Mouse (Mus musculus) G1E (cell line): ENCODE data around the gene Myh14. TPM values are rescaled to one million over a fixed set of nuclear protein-coding genes. Genes with fewer than 3 reads are reported as not detected.

Source experiments
- ATAC-seq: 2 replicates; pipeline ENCODE4 v1.8.0; 2016; ENCODE audit warnings: mild to moderate bottlenecking; ENCODE audit not compliant: insufficient number of reproducible peaks, poor library complexity, low FRiP score, severe bottlenecking; ENCODE audit errors: extremely low read depth
- DNase-seq: peaks from one replicate; pipeline ENCODE4 v3.0.0; 2012; ENCODE audit warnings: low spot score
- H3K27me3 ChIP-seq: 2 replicates; pipeline ENCODE4 v1.6.1; 2012; ENCODE audit warnings: mild to moderate bottlenecking, low read length, inconsistent platforms; ENCODE audit not compliant: insufficient read depth
- H3K36me3 ChIP-seq: replicated peaks from 2 replicates; pipeline ENCODE3; 2012; ENCODE audit warnings: mild to moderate bottlenecking, inconsistent platforms
- H3K4me1 ChIP-seq: 2 replicates; pipeline ENCODE4 v1.6.1; 2012; ENCODE audit warnings: low read depth, low read length, inconsistent platforms, mixed read lengths; ENCODE audit not compliant: insufficient read depth
- H3K4me3 ChIP-seq: 2 replicates; pipeline ENCODE4 v1.5.1; 2012; ENCODE audit warnings: low read depth, mild to moderate bottlenecking, inconsistent platforms, low read length, moderate library complexity, mixed read lengths
- H3K9me3 ChIP-seq: replicated peaks from 2 replicates; pipeline ENCODE4 v1.6.1; 2012; ENCODE audit warnings: inconsistent platforms
- CTCF ChIP-seq: IDR thresholded peaks from 2 replicates; pipeline ENCODE4 v1.5.1; 2012; ENCODE audit warnings: low read depth, low read length, inconsistent platforms, mixed read lengths
- GATA1 ChIP-seq: IDR thresholded peaks from 2 replicates; pipeline ENCODE4 v1.6.1; 2012; ENCODE audit warnings: borderline replicate concordance, low read length, inconsistent platforms, mixed read lengths
- GATA2 ChIP-seq: IDR thresholded peaks from 2 replicates; pipeline ENCODE4 v1.6.1; 2012; ENCODE audit warnings: low read depth, low read length, inconsistent platforms, borderline replicate concordance
- POLR2AphosphoS5 ChIP-seq: IDR thresholded peaks from 2 replicates; pipeline ENCODE4 v1.6.1; 2012; ENCODE audit warnings: low read depth, low read length, inconsistent platforms; ENCODE audit not compliant: insufficient replicate concordance
- TAL1 ChIP-seq: conservative IDR thresholded peaks from 2 replicates; pipeline ENCODE4 v1.6.1; 2012; ENCODE audit warnings: low read depth, low read length, inconsistent platforms, mixed read lengths
- polyA plus RNA-seq: library from polyadenylated mRNA; stranded (reverse); fragments of >175 nt; gene quantifications from 2 replicates; pipeline ENCODE4 v1.2.3, GENCODE M21; 2012
- total RNA-seq, 2 experiments: library from RNA; stranded (forward) in 1 of 2; stranded (reverse) in 1 of 2; fragments of 200-1000 nt in 1 of 2; fragments of >200 nt in 1 of 2; fragmentation: Nextera tagmentation in 1 of 2; gene quantifications; 2 replicates each; pipeline ENCODE4 v1.2.3; 2014 to 2017

Myh14 gene
- total and polyA plus RNA-seq, 3 experiments = not detected

DNA sequence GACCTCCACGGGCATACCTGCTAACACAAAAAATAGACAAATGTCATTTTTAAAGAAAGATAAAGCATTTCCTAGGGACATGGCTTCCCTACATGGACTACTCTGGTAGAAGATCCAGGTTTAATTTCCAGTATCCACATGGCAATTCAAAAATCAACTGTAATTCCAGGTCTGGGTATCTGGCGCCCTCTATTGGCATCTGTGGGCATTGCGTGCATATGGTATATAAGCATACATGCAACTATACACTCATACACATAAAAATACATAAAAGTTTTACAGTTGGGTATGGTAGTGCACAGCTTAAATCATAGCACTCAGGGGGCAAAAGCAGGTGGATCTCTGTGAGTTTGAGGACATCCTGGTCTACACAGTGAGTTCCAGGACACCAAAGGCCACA, 33.7 kb upstream of the Myh14 start:
- ATAC-seq = no peak
- TF ChIP-seq CTCF = peak; percentile 47; the same call in 1 of the 2 replicates
- no peak for TF ChIP-seq GATA2

GRCm38 (mm10) chr7:44702985-44703384, 32.3 kb upstream of the Myh14 start:
- Histone ChIP-seq H3K4me1 (peaks cover 14% of the 10 kb centered on the region), H3K27me3 (0 out of 2 replicates have a peak, but pooled peaks cover 3% of the 10 kb centered on the region), H3K9me3 (no peaks in the 10 kb centered on the region), H3K4me3 (no peak overlapping the region), H3K36me3 (no peaks in the 10 kb centered on the region)
- TF ChIP-seq TAL1 (no peak), GATA1 (no peak), POLR2AphosphoS5 (no peak), CTCF (no peak), GATA2 (no peak)
- ATAC-seq (no peak), DNase-seq (no peak)

More for the DNA sequence above, 33.7 kb upstream of the Myh14 start:
- Histone ChIP-seq H3K4me3 (no peak overlapping the region), H3K27me3 (peaks cover 3% of the 10 kb centered on the region; the same call in 1 of the 2 replicates), H3K9me3 (no peaks in the 10 kb centered on the region), H3K4me1 (peaks cover 5% of the 10 kb centered on the region), H3K36me3 (no peaks in the 10 kb centered on the region)
- DNase-seq = no peak

- H3K4me3 ChIP-seq = no peak overlapping the region
- peaks cover 24% of the 10 kb centered on the region for H3K4me1 ChIP-seq
- peak; percentile 54 for TF ChIP-seq CTCF
- no peak for TF ChIP-seq GATA2
- peaks cover 6% of the 10 kb centered on the region; the same call in 1 of the 2 replicates for H3K27me3 ChIP-seq
- DNase-seq (no peak), ATAC-seq (no peak)
- no peaks in the 10 kb centered on the region for H3K9me3 ChIP-seq
- no peaks in the 10 kb centered on the region for H3K36me3 ChIP-seq
These were observed 31.3 kb upstream of the Myh14 start for GRCm38 (mm10) chr7:44701921-44702320.

DNA sequence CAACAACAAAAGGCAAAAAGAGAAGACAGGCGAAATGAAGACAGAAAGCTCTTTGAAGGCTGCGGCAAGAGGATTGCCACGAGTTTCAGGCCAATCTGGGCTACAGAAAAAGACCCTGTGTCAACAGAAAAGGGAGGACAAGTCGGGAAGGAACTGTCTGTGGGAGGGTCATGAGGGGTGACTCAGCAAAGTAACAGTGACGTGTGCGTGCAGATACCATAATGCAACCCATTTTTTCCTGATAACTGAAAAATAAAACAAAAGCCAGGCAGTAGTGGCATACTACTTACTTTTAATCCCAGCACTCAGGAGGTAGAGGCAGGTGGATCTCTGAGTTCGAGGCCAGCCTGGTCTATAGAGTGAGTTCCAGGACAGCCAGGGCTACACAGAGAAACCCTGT, 27.3 kb upstream of the Myh14 start:
- Histone ChIP-seq H3K4me1 (peaks cover 30% of the 10 kb centered on the region), H3K36me3 (no peaks in the 10 kb centered on the region), H3K4me3 (no peak overlapping the region), H3K9me3 (no peaks in the 10 kb centered on the region), H3K27me3 (peaks cover 6% of the 10 kb centered on the region; the same call in 1 of the 2 replicates)
- no peak for ATAC-seq
- peak; percentile 42 for DNase-seq
- TF ChIP-seq TAL1 = no peak

DNA sequence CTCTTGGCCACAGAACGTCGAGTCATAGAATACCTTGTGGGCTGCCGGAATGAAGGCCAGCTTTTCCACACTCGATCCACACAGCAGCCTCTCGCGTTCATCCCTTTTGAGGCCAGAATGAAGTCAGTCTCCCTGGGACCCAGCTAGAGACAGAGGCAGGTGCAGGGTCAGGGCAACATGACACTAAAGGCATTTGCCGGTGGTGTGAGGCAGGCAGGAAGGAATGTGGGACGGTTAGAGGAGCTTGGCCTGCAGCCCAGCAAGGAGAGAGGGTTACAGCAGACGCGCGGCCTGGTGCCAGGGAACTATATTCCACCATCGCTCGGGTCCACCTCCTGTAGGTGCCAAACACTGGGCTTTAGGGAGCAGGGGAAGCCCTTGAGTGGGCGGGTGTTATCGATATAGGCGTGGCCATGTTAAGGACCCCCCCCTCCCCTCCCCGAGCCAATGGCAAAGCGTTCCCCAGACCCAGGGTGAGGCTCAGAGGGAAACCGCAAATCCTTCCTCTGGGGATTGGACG, 26.6 kb upstream of the Myh14 start:
- DNase-seq = no peak
- H3K27me3 ChIP-seq = peaks cover 8% of the 10 kb centered on the region
- ATAC-seq = no peak
- H3K4me1 ChIP-seq = peaks cover 30% of the 10 kb centered on the region
- no peaks in the 10 kb centered on the region for H3K9me3 ChIP-seq
- H3K36me3 ChIP-seq = no peaks in the 10 kb centered on the region
- TF ChIP-seq GATA1 (no peak), CTCF (no peak), POLR2AphosphoS5 (no peak), GATA2 (no peak), TAL1 (no peak)
- no peak overlapping the region for H3K4me3 ChIP-seq

DNA sequence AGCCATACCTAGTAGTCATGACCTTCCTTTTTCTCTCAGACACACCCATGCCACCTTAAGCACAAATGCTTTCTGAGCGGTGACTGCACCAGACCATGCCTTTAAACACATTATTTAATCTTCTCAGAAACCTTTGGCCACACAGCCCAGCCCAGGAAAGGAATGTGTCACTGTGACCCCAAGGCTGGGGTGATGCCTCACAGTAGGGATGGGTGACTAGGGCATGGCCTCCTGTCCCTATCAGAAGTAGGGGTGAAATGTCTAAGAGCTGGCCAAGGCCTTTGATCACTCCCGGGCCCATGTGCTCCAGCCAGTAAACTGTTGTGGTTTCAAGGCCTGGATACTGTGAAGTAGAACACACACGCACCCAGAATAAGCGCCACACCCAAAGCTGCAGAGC, 24.6 kb upstream of the Myh14 start:
- TF ChIP-seq TAL1 (no peak), POLR2AphosphoS5 (no peak), GATA2 (no peak), CTCF (no peak), GATA1 (no peak)
- Histone ChIP-seq H3K36me3 (no peaks in the 10 kb centered on the region), H3K4me1 (peaks cover 25% of the 10 kb centered on the region), H3K9me3 (no peaks in the 10 kb centered on the region), H3K4me3 (no peak overlapping the region), H3K27me3 (peaks cover 10% of the 10 kb centered on the region)
- ATAC-seq = no peak
- DNase-seq = no peak

GRCm38 (mm10) chr7:44693427-44694175, 23.0 kb upstream of the Myh14 start:
- H3K9me3 ChIP-seq = no peaks in the 10 kb centered on the region
- no peak overlapping the region for H3K4me3 ChIP-seq
- TF ChIP-seq GATA1 (no peak), POLR2AphosphoS5 (no peak), TAL1 (no peak), CTCF (no peak), GATA2 (no peak)
- ATAC-seq (no peak), DNase-seq (no peak)
- H3K4me1 ChIP-seq = peaks cover 22% of the 10 kb centered on the region
- H3K27me3 ChIP-seq = peaks cover 10% of the 10 kb centered on the region
- no peaks in the 10 kb centered on the region for H3K36me3 ChIP-seq
